Mouse (Mus musculus) neural tube, embryonic 12.5 days (tissue): ENCODE measurements around the gene Ankrd12. TPM values are rescaled to one million over a fixed set of nuclear protein-coding genes. Genes with fewer than 3 reads are reported as not detected.

Experiments
- ATAC-seq: fragments of 200-750 bp; cut with Nextera tagmentation; 2 replicates; pipeline ENCODE4 v1.8.0; 2017; ENCODE audit warnings: low read depth, mild to moderate bottlenecking, moderate TSS enrichment, moderate library complexity; ENCODE audit not compliant: low FRiP score
- H3K27ac ChIP-seq: fragments of 300-500 bp; sonication (generic); 2 replicates; pipeline ENCODE4 v1.5.1; 2016
- H3K27me3 ChIP-seq: fragments of 300-500 bp; sonication (generic); replicated peaks from 2 replicates; pipeline ENCODE4 v1.6.1; 2016; ENCODE audit warnings: mild to moderate bottlenecking
- H3K36me3 ChIP-seq: fragments of 300-500 bp; sonication (generic); 2 replicates; pipeline ENCODE4 v1.6.1; 2016; ENCODE audit warnings: mild to moderate bottlenecking
- H3K4me1 ChIP-seq: fragments of 300-500 bp; sonication (generic); 2 replicates; pipeline ENCODE4 v1.6.1; 2016
- H3K4me2 ChIP-seq: fragments of 300-500 bp; sonication (generic); replicated peaks from 2 replicates; pipeline ENCODE4 v1.6.1; 2016; ENCODE audit warnings: mild to moderate bottlenecking
- H3K4me3 ChIP-seq: fragments of 300-500 bp; sonication (generic); 2 replicates; pipeline ENCODE4 v1.5.1; 2016
- H3K9ac ChIP-seq: fragments of 300-500 bp; sonication (generic); 2 replicates; pipeline ENCODE4 v1.6.1; 2016; ENCODE audit warnings: mild to moderate bottlenecking
- H3K9me3 ChIP-seq: fragments of 300-500 bp; sonication (generic); 2 replicates; pipeline ENCODE4 v1.6.1; 2016; ENCODE audit warnings: mild to moderate bottlenecking
- WGBS: fragments of 180-500 bp; shearing (Covaris S2); methylation state at CpG from one replicate; pipeline ENCODE4 v1.1.7; 2016; 5-methylcytosine and 5-hydroxymethylcytosine counted together
- polyA plus RNA-seq: library from polyadenylated mRNA; unstranded; fragments of >200 nt; fragmentation: Nextera tagmentation; extraction: Ambion mirVana; gene quantifications from 2 replicates; pipeline ENCODE4 v1.2.1, GENCODE M21; 2016

Ankrd12 gene
- polyA plus RNA-seq, 1 experiment from 2014 or later = 69.2 TPM

- Histone ChIP-seq H3K27me3 (no peaks in the 10 kb centered on the region), H3K36me3 (no peaks in the 10 kb centered on the region), H3K4me1 (peaks cover 4% of the 10 kb centered on the region; the same call in 1 of the 2 replicates), H3K4me3 (no peak overlapping the region), H3K4me2 (no peak overlapping the region), H3K27ac (no peak overlapping the region), H3K9me3 (no peaks in the 10 kb centered on the region), H3K9ac (no peak overlapping the region)
- ATAC-seq = no peak
- WGBS = 59% methylated on average over 10 of the region's 10 CpGs
Measured at GRCm38 (mm10) chr17:66106601-66107267, 29.8 kb upstream of the Ankrd12 start.

- Histone ChIP-seq H3K4me3 (no peak overlapping the region), H3K36me3 (no peaks in the 10 kb centered on the region), H3K4me1 (peaks cover 11% of the 10 kb centered on the region), H3K9ac (no peak overlapping the region), H3K27ac (no peak overlapping the region), H3K27me3 (no peaks in the 10 kb centered on the region), H3K9me3 (no peaks in the 10 kb centered on the region), H3K4me2 (no peak overlapping the region)
- 82% methylated on average over 7 of the region's 7 CpGs for WGBS
- no peak for ATAC-seq
Measured at GRCm38 (mm10) chr17:66104076-66104475, 27.2 kb upstream of the Ankrd12 start.

- ATAC-seq = peak; percentile 99
- H3K9me3 ChIP-seq = no peaks in the 10 kb centered on the region
- peak within 1 kb of the TSS; percentile 92 for H3K4me2 ChIP-seq
- H3K36me3 ChIP-seq = no peaks in the 10 kb centered on the region
- peak within 1 kb of the TSS; percentile 77 for H3K4me3 ChIP-seq
- WGBS = 1% methylated on average over 67 of the region's 67 CpGs
- peaks cover 11% of the 10 kb centered on the region for H3K4me1 ChIP-seq
- no peaks in the 10 kb centered on the region for H3K27me3 ChIP-seq
- peak within 1 kb of the TSS; percentile 88 for H3K27ac ChIP-seq
- peak within 1 kb of the TSS; percentile 93 for H3K9ac ChIP-seq
Measured at GRCm38 (mm10) chr17:66101380-66102330, 24.8 kb upstream of the Ankrd12 start, which contains the start of gene Ndufv2. TSS of gene Ndufv2 (minus strand) at chr17:66101559.

GRCm38 (mm10) chr17:66100566-66101379, 23.9 kb upstream of the Ankrd12 start:
- H3K4me1 ChIP-seq = peaks cover 11% of the 10 kb centered on the region
- no peaks in the 10 kb centered on the region for H3K9me3 ChIP-seq
- no peaks in the 10 kb centered on the region for H3K36me3 ChIP-seq
- H3K9ac ChIP-seq = peak overlapping the region; percentile 93
- H3K4me3 ChIP-seq = peak overlapping the region; percentile 77
- no peak for ATAC-seq
- WGBS = 1% methylated on average over 41 of the region's 41 CpGs
- no peaks in the 10 kb centered on the region for H3K27me3 ChIP-seq
- H3K4me2 ChIP-seq = peak overlapping the region; percentile 92
- peak overlapping the region; percentile 88 for H3K27ac ChIP-seq

GRCm38 (mm10) chr17:66092664-66093063, 15.8 kb upstream of the Ankrd12 start:
- Histone ChIP-seq H3K27ac (no peak overlapping the region), H3K36me3 (peaks cover 23% of the 10 kb centered on the region; the same call in 1 of the 2 replicates), H3K27me3 (no peaks in the 10 kb centered on the region), H3K4me1 (no peaks in the 10 kb centered on the region), H3K4me2 (no peak overlapping the region), H3K4me3 (no peak overlapping the region), H3K9me3 (no peaks in the 10 kb centered on the region), H3K9ac (no peak overlapping the region)
- WGBS = 89% methylated on average over 3 of the region's 3 CpGs
- ATAC-seq = no peak

- H3K36me3 ChIP-seq = peaks cover 27% of the 10 kb centered on the region
- no peak overlapping the region for H3K9ac ChIP-seq
- H3K27ac ChIP-seq = no peak overlapping the region
- no peak overlapping the region for H3K4me2 ChIP-seq
- no peaks in the 10 kb centered on the region for H3K27me3 ChIP-seq
- WGBS = 91% methylated on average over 2 of the region's 2 CpGs
- no peak overlapping the region for H3K4me3 ChIP-seq
- H3K9me3 ChIP-seq = no peaks in the 10 kb centered on the region
- no peaks in the 10 kb centered on the region for H3K4me1 ChIP-seq
- ATAC-seq = no peak
Measured at GRCm38 (mm10) chr17:66092065-66092464, 15.2 kb upstream of the Ankrd12 start.

- Histone ChIP-seq H3K27me3 (no peaks in the 10 kb centered on the region), H3K9ac (no peak overlapping the region), H3K9me3 (no peaks in the 10 kb centered on the region), H3K4me3 (no peak overlapping the region), H3K4me2 (no peak overlapping the region), H3K36me3 (peaks cover 33% of the 10 kb centered on the region), H3K27ac (no peak overlapping the region), H3K4me1 (no peaks in the 10 kb centered on the region)
- ATAC-seq = no peak
- 93% methylated on average over 2 of the region's 2 CpGs for WGBS
Measured at GRCm38 (mm10) chr17:66091392-66091791, 14.5 kb upstream of the Ankrd12 start.

GRCm38 (mm10) chr17:66090251-66090650, 13.4 kb upstream of the Ankrd12 start:
- no peak overlapping the region for H3K9ac ChIP-seq
- H3K4me2 ChIP-seq = no peak overlapping the region
- H3K9me3 ChIP-seq = no peaks in the 10 kb centered on the region
- no peak overlapping the region for H3K4me3 ChIP-seq
- no peaks in the 10 kb centered on the region for H3K27me3 ChIP-seq
- no peak for ATAC-seq
- no peak overlapping the region for H3K27ac ChIP-seq
- no peaks in the 10 kb centered on the region for H3K4me1 ChIP-seq
- H3K36me3 ChIP-seq = peaks cover 42% of the 10 kb centered on the region

- no peak overlapping the region for H3K27ac ChIP-seq
- 100% methylated on average over 1 of the region's 1 CpGs for WGBS
Measured at GRCm38 (mm10) chr17:66085038-66085437, 8.1 kb upstream of the Ankrd12 start.

GRCm38 (mm10) chr17:66084486-66084885, 7.6 kb upstream of the Ankrd12 start:
- Histone ChIP-seq H3K4me1 (no peaks in the 10 kb centered on the region), H3K9me3 (no peaks in the 10 kb centered on the region), H3K9ac (no peak overlapping the region), H3K4me2 (no peak overlapping the region), H3K27me3 (no peaks in the 10 kb centered on the region), H3K27ac (no peak overlapping the region), H3K36me3 (peaks cover 50% of the 10 kb centered on the region), H3K4me3 (no peak overlapping the region)
- WGBS = 92% methylated on average over 1 of the region's 1 CpGs
- ATAC-seq = no peak

More at GRCm38 (mm10) chr17:66085038-66085437, 8.1 kb upstream of the Ankrd12 start:
- ATAC-seq = no peak
- no peak overlapping the region for H3K9ac ChIP-seq
- no peak overlapping the region for H3K4me2 ChIP-seq
- no peaks in the 10 kb centered on the region for H3K4me1 ChIP-seq
- H3K36me3 ChIP-seq = peaks cover 49% of the 10 kb centered on the region
- H3K9me3 ChIP-seq = no peaks in the 10 kb centered on the region
- no peak overlapping the region for H3K4me3 ChIP-seq
- H3K27me3 ChIP-seq = no peaks in the 10 kb centered on the region

GRCm38 (mm10) chr17:66077437-66077850, 555 bp upstream of the Ankrd12 start:
- Histone ChIP-seq H3K4me1 (peaks cover 6% of the 10 kb centered on the region), H3K4me2 (peak overlapping the region; percentile 86), H3K4me3 (peak overlapping the region; percentile 96), H3K9me3 (no peaks in the 10 kb centered on the region), H3K27ac (peak overlapping the region; percentile 68), H3K27me3 (no peaks in the 10 kb centered on the region), H3K9ac (peak overlapping the region; percentile 87), H3K36me3 (peaks cover 19% of the 10 kb centered on the region)
- under 1% methylated on average over 23 of the region's 23 CpGs for WGBS
- ATAC-seq = peak; percentile 78
